Mouse (Mus musculus) cerebellum, adult 2 months (tissue): ENCODE measurements at regions not wholly inside any gene's neighbourhood (a gene's known extent, or its start where the extent isn't known, plus 50 kb on each side); places are given as distances from the start of the nearest gene placed in this dataset.

Source experiments
- CTCF ChIP-seq: fragments of 200-500 bp; IDR thresholded peaks from 2 replicates; pipeline ENCODE4 v1.5.1; 2011; ENCODE audit warnings: low read depth, mild to moderate bottlenecking, control low read depth, low read length, moderate library complexity, borderline replicate concordance; ENCODE audit not compliant: insufficient read depth
- POLR2A ChIP-seq: fragments of 200-500 bp; IDR thresholded peaks from 2 replicates; pipeline ENCODE4 v1.6.1; 2011; ENCODE audit warnings: low read length, control low read depth, borderline replicate concordance; ENCODE audit not compliant: insufficient read depth

- TF ChIP-seq CTCF (no peak), POLR2A (no peak)
Measured at GRCm38 (mm10) chr5:44386176-44386575, 159.8 kb upstream of the Tapt1 start.
